Mouse (Mus musculus) natural killer cell, adult 2 months (primary cell): ENCODE results near the gene Vmn1r166.
"Not testable (repeated sequence)": the region's sequence is repeated elsewhere in the genome, so short reads cannot be mapped to it uniquely, and the experiment has no call there.

ENCODE experiments used
- DNase-seq, 2 experiments: peaks; one replicate each; pipeline ENCODE4 v3.0.0; 2022; ENCODE audit warnings: low spot score in 2 of 2

The Vmn1r166 gene

GRCm38 (mm10) chr7:23251582-23251981, at the start of gene Vmn1r166:
Gene Vmn1r166 (minus strand): TSS chr7:23251682.
- DNase-seq = not testable (repeated sequence)

DNA sequence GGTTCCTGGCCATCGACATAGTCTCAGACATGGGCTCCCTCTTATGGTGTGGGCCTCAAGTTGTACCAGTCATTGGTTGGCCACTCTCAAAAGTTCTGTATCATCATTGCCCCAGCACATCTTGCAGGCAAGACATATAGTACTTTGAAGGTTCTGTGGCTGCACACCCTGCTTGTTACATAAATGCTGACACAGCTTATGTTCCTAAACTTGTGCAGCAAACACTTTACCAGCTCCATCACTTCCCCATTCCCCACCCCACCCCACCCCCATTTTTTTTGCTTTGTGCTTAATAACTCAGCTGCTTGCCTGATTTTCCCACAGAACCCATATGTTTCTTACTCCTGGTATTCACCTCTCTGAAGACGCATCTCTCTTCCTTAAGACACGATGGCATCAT, 49.4 kb upstream of the Vmn1r166 start, which contains the start of gene Nlrp4e:
Gene Nlrp4e (plus strand): TSS at position 301 of the 400 bp plus-strand sequence.
- not testable (repeated sequence) for DNase-seq

- not testable (repeated sequence) for DNase-seq
Observed at GRCm38 (mm10) chr7:23278800-23279199, 27.3 kb upstream of the Vmn1r166 start, which contains the start of gene Gm6902. Gene Gm6902 (minus strand): TSS chr7:23278900.

GRCm38 (mm10) chr7:23217032-23217431, 34.5 kb downstream of the Vmn1r166 start, which contains the start of gene Vmn1r165:
Gene Vmn1r165 (plus strand): TSS chr7:23217332.
- DNase-seq = not testable (repeated sequence)
